Mouse (Mus musculus) neural tube, embryonic 12.5 days (tissue): ENCODE data around the gene Slc38a10. TPM values are rescaled to one million over a fixed set of nuclear protein-coding genes. Genes with fewer than 3 reads are reported as not detected.

Experiments
- ATAC-seq: fragments of 200-750 bp; cut with Nextera tagmentation; 2 replicates; pipeline ENCODE4 v1.8.0; 2017; ENCODE audit warnings: low read depth, mild to moderate bottlenecking, moderate TSS enrichment, moderate library complexity; ENCODE audit not compliant: low FRiP score
- H3K27ac ChIP-seq: fragments of 300-500 bp; sonication (generic); 2 replicates; pipeline ENCODE4 v1.5.1; 2016
- H3K27me3 ChIP-seq: fragments of 300-500 bp; sonication (generic); replicated peaks from 2 replicates; pipeline ENCODE4 v1.6.1; 2016; ENCODE audit warnings: mild to moderate bottlenecking
- H3K36me3 ChIP-seq: fragments of 300-500 bp; sonication (generic); 2 replicates; pipeline ENCODE4 v1.6.1; 2016; ENCODE audit warnings: mild to moderate bottlenecking
- H3K4me1 ChIP-seq: fragments of 300-500 bp; sonication (generic); 2 replicates; pipeline ENCODE4 v1.6.1; 2016
- H3K4me2 ChIP-seq: fragments of 300-500 bp; sonication (generic); replicated peaks from 2 replicates; pipeline ENCODE4 v1.6.1; 2016; ENCODE audit warnings: mild to moderate bottlenecking
- H3K4me3 ChIP-seq: fragments of 300-500 bp; sonication (generic); 2 replicates; pipeline ENCODE4 v1.5.1; 2016
- H3K9ac ChIP-seq: fragments of 300-500 bp; sonication (generic); 2 replicates; pipeline ENCODE4 v1.6.1; 2016; ENCODE audit warnings: mild to moderate bottlenecking
- H3K9me3 ChIP-seq: fragments of 300-500 bp; sonication (generic); 2 replicates; pipeline ENCODE4 v1.6.1; 2016; ENCODE audit warnings: mild to moderate bottlenecking
- WGBS: fragments of 180-500 bp; shearing (Covaris S2); methylation state at CpG from one replicate; pipeline ENCODE4 v1.1.7; 2016; 5-methylcytosine and 5-hydroxymethylcytosine counted together
- polyA plus RNA-seq: library from polyadenylated mRNA; unstranded; fragments of >200 nt; fragmentation: Nextera tagmentation; extraction: Ambion mirVana; gene quantifications from 2 replicates; pipeline ENCODE4 v1.2.1, GENCODE M21; 2016

Gene Slc38a10
- polyA plus RNA-seq, 1 experiment from 2014 or later: 119 TPM

DNA sequence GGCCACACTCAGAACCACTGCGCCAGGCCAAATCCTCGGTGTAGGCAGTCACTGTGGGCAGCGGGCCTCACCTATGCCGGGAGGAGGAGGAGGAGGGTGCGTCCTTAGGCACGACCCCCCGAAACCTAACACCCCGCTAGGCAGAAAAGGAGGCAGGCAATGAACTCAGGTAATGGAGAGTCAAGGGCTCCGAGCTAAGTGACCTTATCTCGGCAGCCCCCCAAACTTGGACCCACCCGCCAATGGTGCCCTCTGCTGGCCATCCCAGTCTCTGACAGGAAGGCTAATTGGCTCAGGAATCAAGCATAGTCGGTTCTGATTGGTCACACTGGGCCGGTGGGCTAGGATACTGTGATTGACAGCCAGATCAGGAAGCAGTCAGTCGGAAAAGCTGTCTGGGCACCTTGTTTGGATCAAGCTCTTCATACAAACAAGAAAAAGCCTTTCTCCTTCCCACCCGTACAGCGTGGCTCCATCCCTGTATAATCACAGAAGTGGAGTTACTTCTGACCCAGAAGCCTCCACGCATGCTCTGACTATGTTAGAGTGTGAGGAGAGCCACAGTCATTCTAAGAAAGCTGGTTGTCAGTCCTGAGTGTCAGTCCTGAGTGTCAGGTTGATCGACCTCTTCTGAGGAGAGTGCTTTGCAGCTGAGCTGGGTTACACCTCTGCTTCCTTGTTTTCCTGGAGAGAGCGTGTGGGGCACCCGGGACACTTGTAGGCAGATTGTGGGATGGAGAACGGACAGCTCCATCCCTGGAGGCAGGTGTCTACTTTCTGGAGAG lies 18.3 kb upstream of the Slc38a10 start:
- H3K4me3 ChIP-seq: no peak overlapping the region
- 29% methylated on average over 21 of the region's 21 CpGs for WGBS
- H3K27me3 ChIP-seq: no peaks in the 10 kb centered on the region
- no peak overlapping the region for H3K27ac ChIP-seq
- H3K9me3 ChIP-seq: no peaks in the 10 kb centered on the region
- peaks cover 28% of the 10 kb centered on the region for H3K4me1 ChIP-seq
- H3K9ac ChIP-seq: no peak overlapping the region
- no peaks in the 10 kb centered on the region for H3K36me3 ChIP-seq
- H3K4me2 ChIP-seq: peak overlapping the region; percentile 48
- ATAC-seq: no peak

GRCm38 (mm10) chr11:120168516-120168915 lies 17.4 kb upstream of the Slc38a10 start:
- Histone ChIP-seq H3K4me3 (no peak overlapping the region), H3K9me3 (no peaks in the 10 kb centered on the region), H3K27ac (no peak overlapping the region), H3K27me3 (no peaks in the 10 kb centered on the region), H3K9ac (no peak overlapping the region), H3K4me2 (no peak overlapping the region), H3K36me3 (no peaks in the 10 kb centered on the region), H3K4me1 (peaks cover 32% of the 10 kb centered on the region)
- no peak for ATAC-seq
- WGBS: 72% methylated on average over 8 of the region's 8 CpGs

DNA sequence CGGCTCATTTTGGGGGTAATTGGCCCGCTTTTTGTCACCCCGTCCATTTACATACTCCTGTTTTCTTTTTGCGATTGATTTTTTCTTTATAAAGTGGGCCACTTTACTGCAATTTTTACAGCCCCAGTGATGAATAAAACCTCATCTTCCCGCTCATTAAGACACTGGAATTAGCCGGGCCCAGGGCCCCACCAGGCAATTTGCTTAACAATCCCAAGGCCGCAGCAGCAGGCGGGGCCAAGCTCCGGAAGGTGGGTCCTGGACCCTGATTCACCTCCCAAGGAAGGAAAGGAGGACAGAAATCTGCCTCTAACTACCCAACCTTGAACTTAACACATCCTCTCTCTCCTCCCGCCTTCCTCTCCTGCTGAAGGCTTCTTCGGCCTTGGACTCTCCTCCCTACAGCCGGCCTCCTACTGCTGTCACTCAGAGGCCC lies 16.8 kb upstream of the Slc38a10 start:
- Histone ChIP-seq H3K4me2 (no peak overlapping the region), H3K27ac (no peak overlapping the region), H3K4me3 (no peak overlapping the region), H3K36me3 (no peaks in the 10 kb centered on the region), H3K9ac (no peak overlapping the region), H3K4me1 (peaks cover 32% of the 10 kb centered on the region), H3K27me3 (no peaks in the 10 kb centered on the region), H3K9me3 (no peaks in the 10 kb centered on the region)
- 23% methylated on average over 12 of the region's 12 CpGs for WGBS
- ATAC-seq: no peak

GRCm38 (mm10) chr11:120167059-120167458 lies 15.9 kb upstream of the Slc38a10 start:
- Histone ChIP-seq H3K4me2 (no peak overlapping the region), H3K27ac (no peak overlapping the region), H3K4me1 (peaks cover 32% of the 10 kb centered on the region), H3K4me3 (no peak overlapping the region), H3K27me3 (no peaks in the 10 kb centered on the region), H3K9me3 (no peaks in the 10 kb centered on the region), H3K9ac (no peak overlapping the region), H3K36me3 (no peaks in the 10 kb centered on the region)
- no peak for ATAC-seq
- 39% methylated on average over 5 of the region's 5 CpGs for WGBS

- Histone ChIP-seq H3K36me3 (no peaks in the 10 kb centered on the region), H3K4me2 (0 out of 2 replicates have a peak overlapping the region, but pooled peaks have one; percentile 12), H3K27me3 (no peaks in the 10 kb centered on the region), H3K4me1 (peaks cover 47% of the 10 kb centered on the region), H3K4me3 (no peak overlapping the region), H3K9ac (0 out of 2 replicates have a peak overlapping the region, but pooled peaks have one; percentile 8), H3K27ac (0 out of 2 replicates have a peak overlapping the region, but pooled peaks have one; percentile 37), H3K9me3 (no peaks in the 10 kb centered on the region)
- WGBS: 47% methylated on average over 17 of the region's 17 CpGs
- ATAC-seq: 0 out of 2 replicates have a peak, but pooled peaks have one; percentile 33
Measured at GRCm38 (mm10) chr11:120164471-120165261, 13.5 kb upstream of the Slc38a10 start.

GRCm38 (mm10) chr11:120164028-120164427 lies 12.9 kb upstream of the Slc38a10 start:
- Histone ChIP-seq H3K9ac (0 out of 2 replicates have a peak overlapping the region, but pooled peaks have one; percentile 8), H3K4me1 (peaks cover 42% of the 10 kb centered on the region), H3K27me3 (no peaks in the 10 kb centered on the region), H3K36me3 (no peaks in the 10 kb centered on the region), H3K4me3 (no peak overlapping the region), H3K9me3 (no peaks in the 10 kb centered on the region), H3K4me2 (0 out of 2 replicates have a peak overlapping the region, but pooled peaks have one; percentile 12), H3K27ac (0 out of 2 replicates have a peak overlapping the region, but pooled peaks have one; percentile 37)
- no peak for ATAC-seq
- 74% methylated on average over 5 of the region's 5 CpGs for WGBS

- no peaks in the 10 kb centered on the region for H3K9me3 ChIP-seq
- no peaks in the 10 kb centered on the region for H3K27me3 ChIP-seq
- no peak overlapping the region for H3K27ac ChIP-seq
- 84% methylated on average over 3 of the region's 3 CpGs for WGBS
- no peak overlapping the region for H3K9ac ChIP-seq
- no peaks in the 10 kb centered on the region for H3K36me3 ChIP-seq
- H3K4me2 ChIP-seq: no peak overlapping the region
- peaks cover 38% of the 10 kb centered on the region for H3K4me1 ChIP-seq
- H3K4me3 ChIP-seq: no peak overlapping the region
- no peak for ATAC-seq
Measured at GRCm38 (mm10) chr11:120163207-120163606, 12.1 kb upstream of the Slc38a10 start.

DNA sequence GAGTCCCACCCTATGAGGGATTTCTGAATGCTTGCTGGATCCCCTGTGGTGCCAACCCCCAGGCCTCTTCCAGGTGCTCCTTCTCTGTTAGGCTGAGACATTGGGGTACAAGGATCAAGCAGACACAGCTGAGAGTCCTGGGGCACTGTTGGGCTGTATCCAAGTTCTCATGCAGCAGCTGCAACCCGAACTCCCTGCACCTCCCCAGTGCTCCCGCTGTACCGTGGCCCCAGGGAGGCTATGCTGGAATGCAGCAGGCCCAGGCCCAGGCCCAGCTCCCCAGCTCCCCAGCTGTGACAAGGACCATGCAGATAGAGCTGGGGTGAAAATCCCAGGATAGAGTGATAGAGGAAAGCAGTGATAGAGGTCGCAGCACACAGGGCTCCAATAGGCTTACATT lies 10.1 kb upstream of the Slc38a10 start:
- ATAC-seq: no peak
- Histone ChIP-seq H3K9me3 (no peaks in the 10 kb centered on the region), H3K4me3 (no peak overlapping the region), H3K27me3 (no peaks in the 10 kb centered on the region), H3K4me1 (peaks cover 33% of the 10 kb centered on the region), H3K9ac (no peak overlapping the region), H3K36me3 (no peaks in the 10 kb centered on the region), H3K27ac (no peak overlapping the region), H3K4me2 (no peak overlapping the region)
- 48% methylated on average over 4 of the region's 4 CpGs for WGBS

DNA sequence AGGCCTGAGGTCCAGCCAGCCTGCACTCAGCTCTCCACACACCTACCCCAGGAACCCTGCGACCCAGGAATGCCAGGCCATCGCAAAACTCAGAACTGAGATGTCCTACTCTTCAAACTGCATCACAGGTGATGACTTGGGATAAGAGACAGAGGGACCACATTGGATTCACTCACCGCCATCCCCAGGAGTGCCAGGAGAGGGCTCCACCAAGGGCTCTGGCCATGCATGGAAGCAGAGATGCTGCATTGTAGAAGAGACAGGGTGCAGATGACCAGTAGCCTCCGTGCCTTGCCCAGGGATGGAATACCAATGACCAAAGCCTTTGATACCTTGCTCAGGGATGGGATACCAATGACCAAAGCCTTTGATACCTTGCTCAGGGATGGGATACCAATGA lies 9.3 kb upstream of the Slc38a10 start:
- H3K4me1 ChIP-seq: peaks cover 33% of the 10 kb centered on the region
- H3K9me3 ChIP-seq: no peaks in the 10 kb centered on the region
- H3K4me3 ChIP-seq: no peak overlapping the region
- no peaks in the 10 kb centered on the region for H3K36me3 ChIP-seq
- no peak for ATAC-seq
- no peak overlapping the region for H3K27ac ChIP-seq
- 75% methylated on average over 4 of the region's 4 CpGs for WGBS
- H3K4me2 ChIP-seq: no peak overlapping the region
- no peak overlapping the region for H3K9ac ChIP-seq
- no peaks in the 10 kb centered on the region for H3K27me3 ChIP-seq

DNA sequence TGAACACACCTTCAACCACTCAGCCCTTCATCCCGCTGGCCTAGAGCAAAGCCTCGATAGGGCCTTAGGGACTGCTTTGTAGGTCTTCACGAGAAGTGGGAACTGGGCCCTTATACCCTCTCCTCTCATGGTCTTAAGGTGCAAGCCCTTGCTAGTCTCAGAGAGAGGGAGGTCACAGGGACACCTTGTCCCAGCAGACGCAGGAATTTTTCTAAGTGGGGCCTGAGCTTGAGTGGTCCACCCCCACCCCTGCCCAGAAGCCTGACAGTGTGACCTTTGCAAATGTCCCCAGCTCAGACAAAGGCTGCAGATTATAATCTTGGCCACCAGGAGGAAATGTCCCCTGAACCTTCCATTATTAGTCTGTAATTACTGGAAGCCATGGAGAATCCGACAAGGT lies 8.5 kb upstream of the Slc38a10 start:
- no peak overlapping the region for H3K9ac ChIP-seq
- H3K27ac ChIP-seq: no peak overlapping the region
- no peaks in the 10 kb centered on the region for H3K9me3 ChIP-seq
- H3K36me3 ChIP-seq: no peaks in the 10 kb centered on the region
- H3K4me3 ChIP-seq: no peak overlapping the region
- H3K4me1 ChIP-seq: peaks cover 26% of the 10 kb centered on the region
- 66% methylated on average over 5 of the region's 5 CpGs for WGBS
- H3K27me3 ChIP-seq: no peaks in the 10 kb centered on the region
- no peak overlapping the region for H3K4me2 ChIP-seq
- no peak for ATAC-seq

DNA sequence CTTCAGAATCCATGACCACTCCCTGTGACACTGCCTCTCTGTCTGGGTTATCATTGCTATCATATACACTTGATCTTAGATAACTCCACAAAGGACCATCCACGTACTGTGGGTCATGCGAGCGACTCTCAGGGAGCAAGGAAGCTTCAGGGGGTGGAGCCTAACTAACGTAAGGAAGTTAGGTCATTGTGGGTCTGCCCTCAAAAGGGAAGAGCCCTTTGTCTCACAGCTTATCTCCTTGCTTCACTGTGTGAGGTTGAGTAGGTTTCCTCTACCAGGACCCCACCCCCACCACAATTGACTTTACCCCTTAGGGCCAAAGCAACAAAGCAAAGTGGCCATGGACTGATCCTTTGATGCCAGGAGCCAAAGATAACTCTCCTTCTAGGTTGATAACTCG lies 7.7 kb upstream of the Slc38a10 start:
- H3K4me1 ChIP-seq: peaks cover 20% of the 10 kb centered on the region
- no peaks in the 10 kb centered on the region for H3K9me3 ChIP-seq
- H3K27me3 ChIP-seq: no peaks in the 10 kb centered on the region
- no peak overlapping the region for H3K4me2 ChIP-seq
- no peaks in the 10 kb centered on the region for H3K36me3 ChIP-seq
- ATAC-seq: no peak
- 66% methylated on average over 5 of the region's 5 CpGs for WGBS
- H3K9ac ChIP-seq: no peak overlapping the region
- H3K4me3 ChIP-seq: no peak overlapping the region
- H3K27ac ChIP-seq: no peak overlapping the region

GRCm38 (mm10) chr11:120150440-120151112 lies 570 bp downstream of the Slc38a10 start:
- Histone ChIP-seq H3K9ac (peak overlapping the region; percentile 83), H3K4me1 (peaks cover 15% of the 10 kb centered on the region), H3K9me3 (no peaks in the 10 kb centered on the region), H3K27me3 (no peaks in the 10 kb centered on the region), H3K36me3 (peaks cover 4% of the 10 kb centered on the region; the same call in 1 of the 2 replicates), H3K4me2 (peak overlapping the region; percentile 72), H3K27ac (peak overlapping the region; percentile 75), H3K4me3 (peak overlapping the region; percentile 87)
- under 1% methylated on average over 44 of the region's 44 CpGs for WGBS
- peak; percentile 39 for ATAC-seq
